Mouse (Mus musculus) left cerebral cortex, postnatal 10 days (tissue): ENCODE measurements around the gene Krt17. TPM values are rescaled to one million over a fixed set of nuclear protein-coding genes. Genes with fewer than 3 reads are reported as not detected.
"Not testable (repeated sequence)": the region's sequence is repeated elsewhere in the genome, so short reads cannot be mapped to it uniquely, and the experiment has no call there.

Source experiments
- DNase-seq, 2 experiments: peaks; one replicate each; pipeline ENCODE4 v3.0.0; 2021 to 2022; ENCODE audit warnings: low spot score in 2 of 2, mixed read lengths in 1 of 2; ENCODE audit errors: extremely low spot score in 1 of 2
- intact Hi-C: fragments of 180-260 bp; cut with DNase I; formaldehyde crosslinking; loops from one replicate; pipeline ENCODE4 v1.15.1; 2025
- total RNA-seq, 2 experiments: library from RNA; stranded (reverse); gene quantifications; 2 replicates each; pipeline ENCODE4 v1.2.3; 2021

The Krt17 gene
- total RNA-seq: not detected

DNA sequence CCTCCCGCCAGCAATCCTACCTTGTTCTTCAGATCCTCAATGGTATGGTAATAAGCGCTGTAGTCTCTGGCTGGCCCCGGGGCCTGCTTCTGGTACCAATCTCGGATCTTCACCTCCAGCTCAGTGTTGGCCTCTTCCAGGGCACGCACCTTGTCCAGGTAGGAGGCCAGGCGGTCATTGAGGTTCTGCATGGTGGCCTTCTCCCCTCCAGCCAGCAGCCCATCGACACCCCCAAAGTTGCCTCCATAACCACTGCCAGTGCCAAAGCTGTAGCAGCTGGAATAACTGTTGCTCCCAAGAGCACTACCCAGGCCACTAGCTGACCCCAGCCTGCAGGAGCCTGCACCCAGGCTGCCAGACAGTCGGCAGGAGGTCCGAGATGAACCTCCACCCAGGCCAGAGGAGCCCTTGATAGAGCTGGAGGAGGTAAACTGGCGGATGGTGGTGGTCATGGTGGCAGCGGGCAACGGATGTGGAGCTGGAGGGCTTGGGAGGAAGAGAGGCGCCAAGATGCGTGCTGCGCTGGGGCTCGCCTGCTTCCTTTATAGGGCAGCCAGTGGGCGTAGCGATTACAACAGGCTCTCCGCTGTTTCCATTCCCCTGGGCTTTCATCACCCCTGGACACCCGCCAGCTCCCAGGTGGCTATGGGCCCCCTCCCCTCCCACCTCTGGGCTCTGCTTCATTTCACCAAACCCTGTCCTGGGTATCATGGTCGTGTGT lies at the start of gene Krt17:
TSS of gene Krt17 (minus strand) at position 516 of the 721 bp plus-strand sequence.
- intact Hi-C loops: no loop called here
- DNase-seq: no peak

DNA sequence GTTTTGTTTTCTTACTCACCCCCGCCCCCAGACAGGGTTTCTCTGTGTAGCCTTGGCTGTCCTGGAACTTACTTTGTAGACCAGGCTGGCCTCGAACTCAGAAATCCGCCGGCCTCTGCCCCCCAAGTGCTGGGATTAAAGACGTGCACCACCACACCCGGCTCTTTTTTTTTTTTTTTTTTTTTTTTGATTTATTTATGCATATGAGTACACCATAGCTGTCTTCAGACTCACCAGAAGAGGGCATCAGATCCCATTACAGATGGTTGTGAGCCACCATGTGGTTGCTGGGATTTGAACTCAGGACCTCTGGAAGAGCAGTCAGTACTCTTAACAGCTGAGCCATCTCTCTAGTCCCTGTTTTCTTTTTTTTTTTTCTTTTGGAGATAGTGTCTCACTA lies 47.8 kb upstream of the Krt17 start:
- intact Hi-C loops, DNase-seq: not testable (repeated sequence)

DNA sequence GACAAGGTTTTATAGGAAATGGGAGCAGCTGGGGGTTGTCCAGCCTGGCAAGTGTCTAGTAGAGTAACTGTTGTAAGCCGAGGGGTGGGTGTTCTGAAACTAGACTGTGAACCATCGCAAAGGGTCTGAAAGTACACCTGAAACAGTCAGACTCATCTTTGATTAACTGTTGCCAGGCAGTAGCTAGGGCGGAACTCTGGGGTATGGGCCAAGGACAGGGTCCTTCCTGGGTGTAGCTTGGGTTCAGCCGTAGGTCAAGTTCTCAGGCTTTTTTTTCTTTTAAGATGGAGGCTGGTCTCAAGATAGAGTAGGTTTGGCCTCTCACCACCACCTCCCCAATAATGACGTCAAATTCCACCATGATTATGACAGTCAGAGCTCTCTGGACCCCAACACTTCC lies 47.1 kb upstream of the Krt17 start:
- DNase-seq: no peak
- intact Hi-C loops: no loop called here

DNA sequence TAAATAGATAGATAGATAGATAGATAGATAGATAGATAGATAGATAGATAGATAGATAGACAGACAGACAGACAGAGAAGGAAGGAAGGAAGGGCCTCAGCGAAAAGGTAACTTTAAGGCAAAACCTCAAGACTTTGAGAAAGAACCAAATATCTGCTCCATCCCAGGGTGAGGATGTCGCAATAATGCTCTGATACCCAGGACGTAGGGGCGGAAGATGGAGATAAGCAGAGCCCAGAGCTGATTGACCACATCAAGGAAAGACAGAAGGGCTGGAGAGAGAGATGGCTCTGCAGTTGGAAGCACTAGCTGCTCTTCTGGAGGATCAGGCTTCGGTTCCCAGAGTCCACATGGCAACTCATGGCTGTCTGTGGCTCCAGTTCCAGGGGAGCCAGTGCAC lies 40.5 kb upstream of the Krt17 start:
- DNase-seq: no peak
- intact Hi-C loops: no loop called here

DNA sequence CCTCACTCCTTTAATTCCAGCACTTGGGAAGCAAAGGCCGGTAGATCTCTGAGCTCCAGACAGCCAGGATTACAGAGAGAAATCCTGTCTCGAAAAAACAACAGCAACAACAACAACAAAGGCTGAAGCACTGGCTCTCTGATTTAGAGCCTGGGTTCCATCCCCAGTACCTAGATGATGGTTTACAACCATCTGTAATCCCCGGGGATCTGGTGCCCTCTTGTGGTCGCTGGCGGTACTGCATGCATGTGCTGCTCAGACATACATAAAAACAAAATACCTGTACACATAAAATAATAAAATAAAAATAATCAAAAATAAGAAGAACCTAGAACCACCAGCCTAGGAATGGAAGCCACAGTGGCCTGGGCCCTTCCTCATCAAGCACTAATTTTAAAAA lies 39.5 kb upstream of the Krt17 start:
- peak in 1 of 2 experiments; percentile 47 for DNase-seq
- intact Hi-C loops: no loop called here

DNA sequence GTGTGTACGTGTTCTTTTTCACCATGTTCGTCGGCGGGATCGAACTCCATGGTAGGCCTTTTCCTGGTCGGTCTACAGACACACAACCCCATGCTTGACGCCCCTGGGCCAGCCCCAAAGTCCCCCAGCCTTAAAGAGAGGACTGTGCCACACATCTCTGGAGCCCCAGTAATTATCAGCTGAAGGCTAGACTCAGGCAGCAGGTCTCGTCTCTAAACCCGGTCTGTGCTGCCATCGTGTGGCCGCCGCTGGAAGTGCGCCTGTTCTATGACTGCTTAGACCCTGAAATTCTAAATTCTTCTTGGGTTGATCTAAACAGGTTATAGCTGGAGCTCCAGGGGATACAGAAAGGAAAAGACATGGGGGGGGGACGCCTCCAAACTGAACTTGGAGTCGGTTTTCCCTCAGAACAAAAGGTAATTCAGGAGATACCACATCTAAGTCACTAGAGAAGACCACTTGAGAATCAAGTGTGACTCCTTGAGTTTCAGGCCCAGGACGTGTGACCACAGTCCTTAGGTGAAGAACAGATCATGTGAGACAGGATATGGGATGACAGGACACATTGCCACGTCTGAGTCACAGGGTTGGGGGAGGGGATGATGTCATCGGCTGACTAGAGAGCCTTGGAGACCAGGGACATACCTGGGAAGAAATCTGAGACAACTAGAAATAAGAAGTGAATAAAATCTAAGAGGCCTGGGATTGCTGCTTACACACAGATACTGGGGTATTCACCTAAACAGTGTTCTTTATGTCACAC lies 37.6 kb upstream of the Krt17 start:
- intact Hi-C loops: loop anchor here (5.0 kb wide), 2 partner anchors 836 to 921 kb away; no protein-coding TSS in a partner anchor
- peak; percentile 63 to 81 for DNase-seq

DNA sequence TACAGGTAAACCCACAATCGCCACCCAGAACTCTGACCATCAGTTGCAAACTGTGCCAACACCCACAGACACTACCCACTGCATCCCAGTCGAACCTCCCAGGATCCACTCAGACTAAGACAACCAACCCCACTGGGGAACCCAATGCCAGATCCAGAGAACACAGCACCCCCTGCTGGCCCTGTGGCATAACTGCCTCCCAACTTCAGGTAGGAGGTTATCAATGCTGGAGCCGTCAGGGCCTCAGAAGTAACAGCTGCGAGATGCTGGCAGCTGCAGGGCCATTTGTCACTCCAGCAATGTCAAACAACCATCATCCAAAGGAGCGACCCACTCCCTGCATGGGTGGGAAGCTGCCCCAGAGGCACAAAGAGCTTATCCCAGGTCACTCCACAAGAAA lies 37.0 kb upstream of the Krt17 start:
- intact Hi-C loops: loop anchor here (5.0 kb wide), 2 partner anchors 836 to 920 kb away; no protein-coding TSS in a partner anchor
- no peak for DNase-seq

DNA sequence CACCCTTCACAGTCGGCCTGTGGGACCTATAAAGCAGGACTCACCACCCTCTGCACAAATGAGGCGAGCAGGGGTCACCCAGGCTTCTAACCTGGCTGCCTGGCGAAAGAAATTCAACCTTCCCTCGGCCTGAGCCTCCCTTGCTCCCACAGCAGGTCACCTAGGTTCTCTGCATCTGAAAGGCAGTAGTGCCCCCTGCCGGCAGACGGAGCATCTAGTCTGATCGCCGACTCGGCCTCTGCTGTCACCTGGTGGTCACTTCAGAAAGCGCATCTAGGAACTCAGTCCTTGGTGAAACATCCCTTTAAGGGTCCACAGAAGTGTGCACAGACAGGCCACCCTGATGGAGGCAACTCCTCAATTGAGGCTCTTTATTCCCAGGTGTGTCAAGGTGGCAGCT lies 34.5 kb upstream of the Krt17 start:
- DNase-seq: peak; percentile 54 to 83
- intact Hi-C loops: loop anchor here (5.0 kb wide), 2 partner anchors 833 to 918 kb away; no protein-coding TSS in a partner anchor

DNA sequence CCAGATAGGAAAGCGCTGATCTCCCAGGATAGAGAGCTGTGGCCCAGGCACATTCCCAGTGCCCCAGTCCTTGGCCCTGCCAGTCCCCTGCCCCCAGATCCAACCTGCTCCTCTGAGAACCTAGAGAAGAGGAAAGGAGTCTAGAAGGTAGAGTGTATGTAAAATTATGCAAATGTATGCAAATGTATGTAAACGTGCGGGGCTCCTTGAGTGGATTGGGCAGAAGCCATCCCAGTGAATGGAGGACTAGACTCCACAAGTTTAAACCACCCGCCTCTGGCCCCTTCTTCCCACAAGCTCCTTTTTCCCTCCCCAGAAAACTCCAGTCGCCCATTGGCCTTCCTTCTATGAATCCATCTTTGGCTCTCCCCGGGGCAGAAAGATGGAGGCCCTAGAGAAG lies 32.1 kb upstream of the Krt17 start:
- intact Hi-C loops: no loop called here
- DNase-seq: no peak

DNA sequence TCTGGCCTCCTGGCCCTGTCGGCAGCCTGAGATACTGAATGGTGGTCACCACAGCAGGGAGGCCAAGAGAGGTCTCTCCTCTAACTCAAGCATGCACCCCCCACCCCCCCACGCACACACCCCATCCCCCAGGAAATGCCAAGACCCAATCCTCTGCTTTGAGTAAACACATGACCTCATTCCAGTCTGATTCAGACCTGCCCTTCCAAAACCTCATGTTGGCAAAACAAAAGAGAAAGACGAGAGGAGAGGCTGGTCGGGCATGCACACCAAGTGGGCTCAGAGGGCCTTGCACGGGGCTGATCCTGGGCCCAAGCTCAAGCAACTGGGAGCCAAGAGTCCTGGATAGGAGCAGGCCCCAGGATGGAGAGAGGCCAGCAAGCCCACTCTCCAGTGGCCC lies 29.4 kb upstream of the Krt17 start:
- no peak for DNase-seq
- intact Hi-C loops: no loop called here

DNA sequence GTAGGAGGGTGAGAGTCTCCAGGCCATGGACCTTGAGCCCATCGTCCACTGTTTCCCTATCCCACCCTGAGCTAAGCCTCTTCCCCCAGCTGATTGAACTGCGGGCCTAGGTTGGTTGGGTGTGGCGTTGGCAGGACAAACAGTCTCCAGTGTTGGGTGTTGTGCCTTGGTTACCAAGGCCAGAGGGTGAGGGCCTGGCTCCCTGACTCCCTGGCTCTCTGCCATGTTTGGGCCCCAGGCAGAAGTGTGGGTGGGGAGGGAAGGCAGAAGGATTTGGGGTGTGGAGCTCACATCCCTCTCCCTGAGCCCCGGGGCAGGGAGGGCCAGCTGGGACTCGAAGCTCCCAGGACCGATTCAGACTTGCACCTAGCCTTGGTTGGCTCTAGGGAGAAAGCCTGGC lies 28.1 kb upstream of the Krt17 start:
- no peak for DNase-seq
- intact Hi-C loops: no loop called here

DNA sequence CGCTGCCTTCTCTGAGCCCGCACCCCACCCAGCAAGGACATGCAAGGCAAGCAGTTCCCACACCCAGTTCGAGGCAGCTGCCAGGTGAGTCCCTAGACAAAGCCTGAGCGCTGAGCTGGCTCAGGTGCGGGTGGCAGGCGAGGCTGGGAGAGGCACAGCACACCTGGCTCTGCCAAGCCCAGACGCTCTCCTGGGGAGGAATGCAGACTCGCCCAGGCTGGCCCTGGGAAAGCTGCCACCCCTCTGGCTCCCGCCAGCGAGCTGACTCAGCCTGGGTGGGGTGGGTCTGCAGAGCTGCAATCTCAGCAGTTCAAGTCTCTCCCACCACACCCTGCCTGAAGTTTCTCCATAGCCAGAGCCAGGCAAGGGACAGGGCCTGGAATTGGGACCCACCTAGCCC lies 26.2 kb upstream of the Krt17 start:
- DNase-seq: no peak
- intact Hi-C loops: no loop called here

DNA sequence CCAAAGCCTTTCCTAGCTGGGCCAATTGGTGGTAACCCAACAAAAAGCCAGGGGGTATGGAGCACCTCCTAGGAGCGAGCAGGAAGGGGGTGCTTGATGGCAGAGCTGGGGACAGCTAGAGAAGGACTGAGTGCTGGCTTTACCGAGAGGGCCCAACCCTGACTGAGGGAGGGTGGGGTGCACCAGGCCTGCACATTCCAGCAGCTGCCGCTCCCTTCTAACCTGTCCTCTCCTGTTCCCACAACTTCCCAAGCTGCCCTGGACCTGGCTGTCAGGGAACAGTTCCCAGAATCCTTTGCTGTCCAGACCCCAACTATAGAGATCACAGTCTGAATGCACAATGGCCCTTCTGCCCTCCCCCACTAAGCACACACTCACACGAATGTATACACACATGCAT lies 24.2 kb upstream of the Krt17 start:
- intact Hi-C loops: loop anchor here (5.0 kb wide), 2 partner anchors 228 to 278 kb away; no protein-coding TSS in a partner anchor

DNA sequence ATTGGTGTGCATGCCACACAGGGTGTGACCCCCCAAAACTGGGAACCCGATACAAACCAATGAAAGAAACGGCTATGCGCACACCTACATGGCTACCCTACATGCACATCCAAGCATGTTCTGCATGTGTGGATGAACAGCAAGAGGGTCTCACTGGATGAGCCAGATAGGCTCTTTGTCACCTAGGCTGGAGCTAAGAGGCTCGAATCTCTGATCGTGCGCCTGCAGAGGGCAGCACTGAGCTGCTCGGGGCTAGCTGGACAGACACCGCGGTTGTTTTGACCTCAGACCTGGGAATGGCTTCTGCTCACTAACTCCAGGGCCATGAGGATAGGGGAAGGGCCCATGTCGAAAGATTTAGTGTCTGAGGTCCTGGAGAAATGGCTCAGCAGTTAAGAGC lies 21.7 kb upstream of the Krt17 start:
- intact Hi-C loops: loop anchor here (1.0 to 5.0 kb wide), 3 partner anchors 225 to 816 kb away; no protein-coding TSS in a partner anchor
- peak; percentile 45 to 84 for DNase-seq

More for the DNA sequence above, 24.2 kb upstream of the Krt17 start:
- no peak for DNase-seq

DNA sequence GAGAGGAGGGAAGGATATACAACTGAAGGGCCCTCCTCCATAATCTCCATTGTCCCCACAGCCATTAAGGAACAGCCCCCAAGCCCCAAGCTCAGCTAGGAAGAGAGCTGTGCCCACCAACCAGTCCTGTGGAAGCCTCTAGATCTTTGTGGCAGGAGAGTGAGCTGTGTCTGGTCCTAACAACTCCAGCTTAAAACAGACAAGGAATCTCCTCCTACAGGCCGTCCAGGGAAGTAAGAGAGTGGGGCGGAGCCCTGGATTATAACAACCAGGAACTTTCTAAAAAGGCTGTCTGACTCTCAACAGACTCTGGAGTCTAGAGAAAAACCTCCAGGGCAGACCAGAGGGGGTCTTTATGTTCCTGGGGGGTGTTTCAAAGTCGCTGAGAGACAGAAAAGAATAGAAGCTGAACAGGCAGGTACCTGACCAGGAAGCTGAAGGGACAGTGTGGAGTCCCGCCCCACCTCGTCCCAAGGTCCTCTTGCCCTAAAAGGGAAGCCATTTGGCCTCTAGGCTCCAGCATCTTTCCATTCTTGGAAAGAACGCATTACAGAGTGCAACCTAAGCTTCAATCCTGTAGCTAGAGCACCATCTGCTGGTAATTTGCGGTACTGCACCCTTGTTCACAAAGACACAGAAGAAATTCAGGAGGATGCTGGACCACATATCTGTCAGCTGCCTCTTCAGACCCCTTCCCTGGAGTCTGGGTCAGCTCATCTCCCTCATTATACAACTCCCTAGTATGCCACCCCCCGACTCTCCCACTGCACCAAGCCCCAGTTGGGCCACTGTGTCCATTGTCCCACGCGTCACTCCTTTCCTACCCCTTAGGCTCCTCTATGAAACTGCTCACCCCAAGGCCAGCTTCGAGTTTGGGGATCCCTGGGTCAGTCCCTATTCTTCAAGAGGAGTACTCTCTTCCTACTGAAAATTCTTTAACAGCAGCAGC lies 21.0 kb upstream of the Krt17 start:
- peak; percentile 81 to 89 for DNase-seq
- intact Hi-C loops: loop anchor here (1.0 to 5.0 kb wide), 4 partner anchors 113 to 816 kb away; no protein-coding TSS in a partner anchor

DNA sequence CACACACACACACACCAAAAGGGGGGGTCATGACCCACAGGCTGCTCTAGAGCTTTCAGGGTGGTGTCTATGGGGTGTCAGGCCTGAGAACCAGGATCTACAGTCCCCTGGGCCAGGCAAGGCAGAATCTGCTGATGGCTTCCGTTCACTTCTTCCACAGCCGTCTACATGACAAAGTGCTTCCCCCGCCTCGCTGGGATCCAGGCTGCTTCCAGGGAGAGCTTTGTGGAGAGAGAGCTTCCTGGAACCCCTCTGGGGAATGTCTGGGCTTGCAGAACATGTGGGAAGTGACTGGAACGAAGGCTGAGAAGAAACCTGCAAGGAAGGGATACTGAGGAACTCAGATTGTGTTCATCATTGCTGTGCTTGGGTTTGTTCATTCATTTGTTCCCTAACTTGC lies 17.9 kb upstream of the Krt17 start:
- DNase-seq: no peak
- intact Hi-C loops: no loop called here

DNA sequence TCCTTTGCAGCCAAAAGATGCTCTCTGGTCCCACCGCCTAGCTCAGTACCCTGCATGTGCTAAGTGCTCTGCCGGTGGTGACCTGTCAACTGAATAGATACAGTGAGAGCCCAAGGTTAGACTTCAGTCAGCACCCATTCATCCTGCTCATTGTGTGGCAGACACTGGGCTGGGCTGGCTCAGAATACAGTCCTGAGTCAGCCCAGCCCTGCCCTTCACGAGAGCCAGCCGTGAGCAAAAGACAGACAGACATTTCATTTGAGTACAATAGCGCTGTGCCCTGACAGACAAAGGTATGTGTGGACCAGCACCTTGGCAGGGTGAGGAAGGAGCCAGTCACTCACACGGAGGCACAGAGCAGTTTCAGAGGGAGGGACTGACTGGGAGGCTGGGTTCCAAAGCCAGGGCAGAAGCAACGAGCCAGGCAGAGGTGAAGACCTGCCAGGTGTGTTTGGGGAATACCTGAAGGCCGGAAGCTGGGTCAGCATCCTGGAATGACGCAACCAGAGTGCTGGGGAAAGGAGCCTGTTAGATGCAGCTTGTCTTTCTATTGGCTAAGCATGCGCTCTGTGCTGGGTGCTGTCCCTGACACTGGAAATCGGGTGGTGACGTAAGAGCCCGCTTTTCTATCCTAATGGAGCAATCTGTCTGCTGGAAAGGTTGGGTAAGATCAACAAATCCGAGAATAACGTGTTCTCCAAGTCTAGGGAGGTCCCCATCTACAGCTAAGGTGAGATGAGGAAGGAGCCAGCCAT lies 17.1 kb upstream of the Krt17 start:
- intact Hi-C loops: no loop called here
- no peak for DNase-seq

DNA sequence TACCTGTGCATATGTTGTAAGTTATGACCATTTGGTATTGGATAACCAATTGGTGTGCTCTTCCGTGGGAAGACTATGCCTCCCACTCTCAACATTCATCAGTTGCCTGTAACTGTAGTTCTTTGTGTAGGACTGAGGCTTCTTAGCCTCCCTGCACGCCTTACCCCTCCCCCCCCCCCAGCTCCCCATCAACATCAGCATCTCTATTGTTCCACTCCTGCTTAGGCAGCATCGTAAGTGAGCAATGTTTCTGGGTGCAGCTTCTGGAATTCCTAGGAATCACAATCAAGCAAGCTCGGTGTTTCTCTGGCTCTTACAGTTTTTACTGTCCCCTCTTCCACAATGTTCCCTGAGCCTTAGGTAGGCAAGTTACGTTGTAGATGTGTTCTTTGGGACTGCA lies 14.6 kb upstream of the Krt17 start:
- intact Hi-C loops: no loop called here
- DNase-seq: no peak
